Mouse (Mus musculus): ENCODE results near the gene Prpf6. TPM values are rescaled to one million over a fixed set of nuclear protein-coding genes. Genes with fewer than 3 reads are reported as not detected.
A peak's percentile ranks its signal among the peaks of the same experiment; 100 is the strongest.

Gene Prpf6
- polyA plus RNA-seq, 2 experiments from 2014 or later, result 86.8 to 115 TPM

DNA sequence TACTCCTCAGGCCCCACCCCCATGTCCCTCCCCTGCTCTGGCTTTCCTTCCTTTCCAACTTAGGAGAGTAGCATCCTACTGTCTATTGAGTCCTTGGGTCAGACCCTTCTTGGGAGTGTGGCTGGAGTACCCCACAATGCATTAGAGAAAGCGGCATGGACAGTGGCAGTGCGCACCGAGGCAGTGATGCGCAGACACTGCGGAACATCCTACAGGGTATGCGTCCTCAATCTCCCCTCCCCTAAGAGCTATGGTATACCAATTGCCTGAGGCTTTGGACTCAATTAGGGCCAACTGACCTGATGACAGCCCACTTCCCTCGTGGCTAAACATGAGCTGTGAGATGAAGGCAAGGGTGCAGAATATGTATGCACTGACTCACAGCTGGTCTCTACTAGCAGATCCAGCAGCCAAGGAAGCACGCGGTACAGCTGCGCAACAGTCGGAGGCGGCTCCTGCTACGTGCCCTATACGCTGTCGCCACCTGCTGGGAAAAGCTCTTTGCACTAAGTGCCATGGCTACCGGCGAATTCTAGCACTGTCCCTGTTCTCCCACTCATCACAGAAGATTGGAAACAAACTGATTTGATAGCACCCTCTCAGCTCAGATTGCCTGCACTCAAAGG lies 67.4 kb downstream of the Prpf6 start:
- peak; percentile 48 for ATAC-seq

DNA sequence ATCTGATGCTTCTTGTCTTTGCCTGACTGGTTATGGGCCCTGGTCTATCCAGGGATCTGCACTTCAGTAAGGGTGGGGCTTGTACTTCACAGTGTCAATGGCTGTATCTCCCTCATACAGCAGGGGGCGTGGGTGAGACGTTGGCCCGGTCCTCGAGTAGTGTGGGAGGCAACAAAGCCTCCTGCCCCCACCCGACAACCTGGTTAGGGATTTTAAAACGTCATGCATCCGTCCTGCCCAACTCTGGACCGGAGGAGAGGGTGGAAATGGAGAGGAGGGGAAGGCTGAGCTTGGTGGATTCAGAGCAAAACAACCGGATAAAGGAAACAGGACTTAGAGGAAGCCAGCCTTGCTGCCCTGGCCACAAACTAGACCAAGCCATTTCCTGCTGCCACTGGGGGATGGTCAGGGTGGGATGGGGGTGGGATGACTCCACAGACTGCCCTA lies 68.0 kb downstream of the Prpf6 start:
- peak; percentile 89 for ATAC-seq

DNA sequence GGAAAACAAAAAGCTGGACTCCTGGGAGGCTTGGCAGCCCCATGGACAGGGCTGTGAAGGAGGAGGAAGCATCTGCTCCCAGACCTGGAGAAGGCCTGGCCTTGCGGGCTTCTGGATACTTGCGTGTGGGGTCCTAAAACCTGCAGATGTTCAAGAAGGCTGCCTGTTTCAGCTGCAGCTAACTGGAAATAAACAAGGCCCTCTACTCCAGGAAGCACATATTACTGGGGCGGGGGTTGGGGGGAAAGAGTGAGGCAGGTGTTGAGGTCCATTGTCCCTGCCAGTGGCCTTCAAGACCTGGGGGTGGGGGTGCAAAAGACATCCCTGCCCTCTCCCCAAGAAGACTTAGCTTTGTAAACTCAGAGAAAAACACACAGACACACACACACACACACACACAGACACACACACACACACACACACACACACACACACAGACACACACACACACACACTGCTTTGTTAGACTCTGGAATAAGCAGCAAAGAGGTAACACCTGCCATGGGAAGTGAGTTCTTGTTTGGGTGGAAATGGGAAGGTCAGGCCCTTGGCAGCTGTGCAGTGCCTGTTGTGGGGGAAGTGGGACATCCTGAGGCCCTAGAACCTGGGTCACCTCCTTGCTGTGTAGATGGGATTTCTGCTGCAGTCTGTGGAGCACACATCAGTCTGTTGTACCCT lies 71.1 kb downstream of the Prpf6 start:
- no peak for ATAC-seq

DNA sequence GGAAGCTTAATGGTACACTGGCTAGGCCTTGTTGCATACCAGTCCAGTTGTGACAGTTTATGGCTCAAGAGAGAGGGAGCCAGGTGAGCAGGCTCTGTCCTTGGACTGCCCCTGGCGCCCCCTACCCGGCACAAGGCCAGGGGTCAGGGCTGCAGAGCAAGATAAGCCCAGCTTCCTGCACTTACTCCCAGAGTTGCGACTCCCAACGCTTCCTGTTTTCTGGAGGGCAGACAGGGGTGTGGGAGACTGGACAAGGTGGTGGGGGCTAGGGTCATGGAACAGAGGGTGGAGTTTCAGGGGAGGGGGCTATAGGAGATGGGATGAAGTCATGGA lies 71.6 kb downstream of the Prpf6 start:
- ATAC-seq, result no peak

DNA sequence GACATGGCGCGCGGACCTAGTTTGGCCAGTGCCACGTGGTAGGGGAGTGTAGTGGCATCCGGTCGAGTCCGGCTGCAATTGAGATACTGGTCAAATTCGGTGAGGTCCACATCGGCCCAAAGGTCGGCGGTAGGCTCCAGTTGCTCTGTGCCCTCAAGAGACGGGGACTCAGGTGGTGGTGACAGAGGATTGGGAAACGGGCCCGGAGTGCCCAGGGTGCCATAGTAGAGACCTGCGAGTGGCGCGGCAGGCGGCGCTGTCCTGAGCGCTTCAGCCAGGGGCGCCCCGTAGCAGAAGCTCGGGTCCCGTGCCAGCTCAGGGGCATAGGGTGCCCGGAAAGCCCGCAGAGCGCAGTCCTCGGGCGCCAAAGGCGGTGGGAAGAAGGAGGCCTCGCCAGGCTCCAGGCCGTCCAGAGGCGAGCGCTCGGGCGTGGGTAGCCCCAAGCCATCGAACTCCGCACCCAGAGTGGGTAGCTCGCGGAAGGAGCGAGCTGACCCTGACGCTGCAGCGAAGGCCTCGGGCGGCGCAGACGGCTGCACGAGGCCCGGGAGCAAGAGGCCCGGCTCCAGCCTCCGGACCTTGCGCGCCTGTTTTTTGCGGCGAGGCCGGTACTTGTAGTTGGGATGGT lies 78.7 kb downstream of the Prpf6 start:
- no peak for ATAC-seq

DNA sequence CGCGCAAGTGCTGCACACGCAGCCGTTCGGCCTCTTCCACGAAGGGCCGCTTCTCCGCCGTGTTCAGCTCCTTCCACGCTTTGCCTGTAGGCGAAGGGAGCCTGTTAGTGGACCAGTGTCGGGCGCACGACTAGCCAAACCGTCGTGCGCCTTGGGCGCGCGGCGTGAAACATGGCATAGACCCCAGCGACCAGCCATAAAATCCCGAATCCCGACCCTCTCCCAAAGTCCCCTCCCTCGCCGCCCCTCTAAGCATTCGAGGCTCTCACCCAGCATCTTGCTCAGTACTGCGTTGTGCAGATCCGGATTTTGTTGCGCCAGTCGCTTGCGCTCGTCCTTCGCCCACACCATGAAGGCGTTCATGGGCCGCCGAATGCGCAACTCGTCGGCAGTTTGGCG lies 79.2 kb downstream of the Prpf6 start:
- ATAC-seq, result no peak

DNA sequence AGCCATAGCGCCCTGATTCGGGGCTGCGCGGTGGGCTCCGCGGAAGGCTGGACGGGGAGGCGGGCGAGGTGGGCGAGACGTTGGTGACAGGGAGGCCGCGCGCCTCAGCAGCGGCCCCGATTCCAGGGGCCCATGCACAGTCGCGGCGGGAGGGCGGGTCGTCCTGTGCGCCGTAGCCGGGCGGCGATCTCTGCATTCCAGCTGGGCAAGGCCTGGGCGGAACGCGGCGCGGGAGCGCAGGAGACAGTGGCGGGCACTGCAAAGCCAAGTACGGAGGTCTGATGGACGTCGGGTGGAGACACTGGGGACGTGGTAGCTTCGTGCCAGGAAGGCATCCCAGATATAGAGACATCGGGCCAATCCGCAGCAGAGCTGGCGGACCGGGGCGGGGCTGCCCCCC lies 79.7 kb downstream of the Prpf6 start, which contains the start of gene Sox18:
TSS of gene Sox18 (minus strand) at position 315 of the 400 bp plus-strand sequence.
- no peak for ATAC-seq

DNA sequence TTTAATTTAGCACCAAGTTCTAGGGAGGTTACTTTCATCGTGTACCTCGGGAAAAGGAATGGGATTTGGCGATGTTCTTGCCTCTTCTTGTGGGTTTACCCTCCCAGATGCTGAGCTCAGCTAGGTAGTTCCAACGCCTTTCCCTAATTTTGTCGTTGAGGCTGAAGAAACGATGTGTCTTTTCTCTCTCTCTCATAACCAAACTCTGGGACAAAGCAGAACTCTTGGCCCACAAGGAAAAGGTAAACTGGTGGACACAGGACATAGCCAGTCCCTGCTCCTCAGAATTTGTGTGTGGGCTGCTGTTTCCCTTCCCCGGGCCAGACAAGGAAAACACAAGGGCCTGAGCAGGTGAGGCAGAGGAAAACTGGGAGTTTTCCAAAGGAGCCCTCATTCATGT lies 80.3 kb downstream of the Prpf6 start:
- no peak for ATAC-seq

DNA sequence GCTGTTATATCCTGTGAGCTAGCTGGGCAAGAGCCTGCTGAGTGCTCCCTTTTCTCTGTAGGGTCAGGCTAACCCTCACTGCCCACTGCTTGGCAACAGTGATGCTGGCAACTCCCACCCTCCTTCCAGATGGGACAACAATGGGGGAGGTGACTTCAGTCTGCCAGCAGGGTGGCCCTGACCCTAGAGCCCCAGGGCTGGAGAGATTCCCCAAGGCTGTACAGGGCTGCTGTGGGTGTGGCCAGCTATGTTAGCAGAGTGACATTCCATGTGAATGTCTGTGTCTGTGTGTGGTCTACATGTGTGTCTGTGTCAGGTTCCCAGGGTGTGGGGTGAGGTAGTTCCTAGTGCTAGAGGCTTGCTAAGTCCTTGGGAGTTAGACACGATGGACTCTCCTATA lies 81.8 kb downstream of the Prpf6 start:
- no peak for ATAC-seq

DNA sequence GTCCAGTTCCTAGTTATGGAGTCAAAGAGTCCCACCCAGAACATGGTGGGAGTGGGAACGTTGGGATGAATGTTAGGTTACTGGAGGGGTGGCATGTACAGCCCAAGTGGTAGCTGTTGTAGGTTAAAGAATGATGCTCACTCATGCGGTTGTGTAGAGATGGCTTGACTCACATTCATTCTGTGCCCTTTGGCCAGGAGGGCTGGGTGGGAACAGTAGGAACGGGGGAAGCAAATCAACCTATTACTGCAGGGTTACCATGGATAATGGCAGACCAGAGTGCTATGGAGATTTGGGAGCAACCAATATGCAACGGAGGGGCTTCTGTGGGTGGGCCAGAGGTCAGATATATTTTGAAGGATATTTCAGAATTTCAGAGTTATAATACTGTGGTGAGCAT lies 83.3 kb downstream of the Prpf6 start:
- no peak for ATAC-seq

DNA sequence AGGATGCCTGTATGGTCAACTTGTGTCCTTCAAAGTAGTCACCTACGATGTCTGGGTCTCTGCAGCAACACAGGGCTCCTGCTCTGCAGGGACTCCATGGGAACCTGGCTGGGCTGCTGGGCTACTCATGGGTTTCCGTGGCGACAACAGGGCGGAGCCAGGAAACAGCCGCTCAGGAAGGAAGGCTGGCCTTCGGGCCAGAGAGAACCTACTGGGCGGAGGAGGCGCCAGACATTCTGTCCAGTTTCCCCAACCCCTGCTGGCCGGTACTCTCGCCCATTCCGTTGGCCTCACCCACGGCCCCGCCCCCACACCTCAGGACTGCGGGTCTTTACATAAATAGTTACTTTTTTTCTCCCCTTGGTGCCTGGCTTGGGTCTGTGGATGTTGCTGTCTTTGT lies 83.8 kb downstream of the Prpf6 start:
- ATAC-seq, result no peak

DNA sequence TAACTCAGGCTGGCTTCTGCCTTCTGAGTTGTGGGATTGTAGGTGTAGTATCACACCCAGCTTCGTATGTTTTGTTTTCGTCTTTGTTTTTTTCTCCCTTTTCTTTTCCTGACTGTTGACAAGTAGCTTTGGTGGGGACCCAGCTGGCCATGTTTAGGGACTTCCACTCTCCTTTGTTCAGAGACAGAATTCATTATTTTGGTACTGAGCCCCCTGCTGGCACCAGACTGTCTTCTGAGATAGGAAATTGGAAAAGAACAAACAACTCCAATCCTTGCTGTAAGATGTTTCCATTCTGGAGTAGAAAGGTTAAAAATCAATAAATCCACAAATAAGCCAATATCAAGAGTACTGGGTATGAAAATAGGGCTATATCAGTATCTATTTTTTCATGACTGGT lies 84.8 kb downstream of the Prpf6 start:
- ATAC-seq, result no peak

DNA sequence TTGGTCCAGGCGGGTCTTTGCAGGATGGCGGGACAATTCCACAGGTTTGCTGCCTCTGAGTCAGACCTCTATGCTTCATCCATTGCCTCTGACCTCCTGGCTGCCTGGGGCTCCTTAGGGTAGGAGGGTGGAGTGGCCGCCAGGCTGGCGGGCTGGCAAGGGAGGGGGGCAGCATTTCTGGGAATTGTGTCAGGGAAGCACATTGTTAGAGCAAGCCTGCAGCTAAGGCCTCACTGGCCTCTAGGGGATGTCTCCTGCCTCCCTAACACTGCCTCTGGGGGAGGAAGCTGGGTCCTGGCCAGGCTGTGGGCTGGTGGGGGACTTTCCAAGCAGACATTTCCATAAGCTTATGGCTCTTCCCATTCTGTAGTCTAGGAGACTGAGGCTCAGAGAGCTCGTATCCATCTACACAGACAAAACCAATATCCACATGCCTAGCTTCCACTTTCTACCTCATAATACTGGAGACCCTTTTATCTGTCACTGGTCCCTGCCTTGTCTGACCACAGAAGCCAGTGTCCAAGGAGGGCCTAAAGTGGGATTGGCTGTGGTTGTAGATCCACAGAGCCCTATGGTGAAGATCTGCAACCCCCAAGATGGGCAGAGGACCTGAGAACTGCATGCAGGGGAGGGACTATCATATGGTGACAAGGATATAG lies 85.6 kb downstream of the Prpf6 start:
- no peak for ATAC-seq

DNA sequence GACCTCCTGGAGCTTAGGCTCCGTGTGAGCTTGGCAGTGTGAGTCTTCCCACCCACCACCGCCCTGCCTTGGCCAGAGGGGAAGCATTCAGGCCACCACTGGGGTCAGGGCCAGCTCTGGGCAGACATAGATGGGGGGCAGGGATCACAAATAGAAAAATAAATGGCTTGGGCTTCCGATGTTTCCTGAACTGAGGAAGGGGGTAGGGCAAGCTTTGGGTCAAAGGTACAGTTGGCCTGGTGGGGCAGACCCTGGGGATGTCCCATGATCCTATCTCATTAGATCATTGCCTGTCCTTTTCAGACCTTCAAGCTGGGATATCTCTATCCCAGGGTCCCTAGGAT lies 86.1 kb downstream of the Prpf6 start:
- ATAC-seq, result no peak

DNA sequence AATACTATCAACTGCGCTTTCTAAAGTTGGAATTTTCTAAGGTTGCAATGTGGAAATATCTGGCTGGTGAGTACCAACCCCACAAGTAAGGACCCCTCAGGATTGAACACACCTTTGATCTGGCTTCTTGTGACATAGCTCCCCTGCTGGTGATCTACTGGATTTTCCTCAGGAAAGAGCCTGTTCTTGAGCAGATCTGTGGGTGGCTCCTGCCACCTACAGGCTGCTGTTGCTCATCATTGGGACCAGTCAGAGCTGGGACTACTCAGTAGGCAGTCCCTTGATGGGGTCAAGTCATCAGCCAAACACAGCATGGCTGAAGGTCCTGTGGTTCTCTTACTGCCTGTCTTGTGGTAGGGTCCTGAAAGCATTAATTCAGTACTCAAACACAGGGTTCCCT lies 87.1 kb downstream of the Prpf6 start:
- peak; percentile 74 for ATAC-seq

DNA sequence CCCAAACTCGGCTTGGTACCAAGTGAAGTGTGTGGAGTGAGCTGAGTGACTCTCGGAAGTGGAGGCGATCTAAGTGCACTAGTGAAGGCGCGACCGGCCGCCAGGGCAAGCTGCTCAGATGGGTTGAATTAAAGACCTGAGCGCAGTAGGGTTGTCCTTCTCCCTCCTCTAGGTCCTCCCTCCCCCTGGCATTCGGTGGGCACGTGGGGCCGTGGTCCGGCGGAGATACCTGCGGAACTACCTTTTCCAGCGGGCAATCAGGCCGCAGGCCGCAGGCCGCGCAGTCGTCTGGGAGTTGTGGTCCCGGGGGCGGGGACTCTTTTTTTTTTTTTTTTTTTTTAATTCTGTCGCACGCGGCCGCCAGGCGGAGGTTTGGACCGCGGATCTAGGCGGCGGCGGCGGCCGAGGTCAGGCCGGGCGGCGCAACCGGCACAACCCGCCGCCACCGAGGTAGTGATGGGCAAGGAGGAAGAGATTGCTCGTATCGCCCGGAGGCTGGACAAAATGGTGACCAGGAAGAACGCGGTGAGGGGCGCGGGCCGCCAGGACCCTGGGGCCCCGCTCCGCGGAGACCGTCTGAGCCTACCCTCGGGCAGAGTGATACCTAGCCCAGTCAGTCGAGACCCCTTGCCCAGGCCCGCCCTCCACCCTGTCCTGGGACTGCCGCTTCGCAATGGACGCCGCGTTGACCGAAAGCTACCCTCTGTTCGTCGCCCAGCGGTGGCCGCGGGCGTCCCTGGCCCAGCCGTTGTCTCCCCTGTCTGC lies 88.5 kb downstream of the Prpf6 start, which contains the start of gene Tcea2:
TSS of gene Tcea2 (plus strand) at position 360 of the 765 bp plus-strand sequence.
- peak; percentile 57 for ATAC-seq

DNA sequence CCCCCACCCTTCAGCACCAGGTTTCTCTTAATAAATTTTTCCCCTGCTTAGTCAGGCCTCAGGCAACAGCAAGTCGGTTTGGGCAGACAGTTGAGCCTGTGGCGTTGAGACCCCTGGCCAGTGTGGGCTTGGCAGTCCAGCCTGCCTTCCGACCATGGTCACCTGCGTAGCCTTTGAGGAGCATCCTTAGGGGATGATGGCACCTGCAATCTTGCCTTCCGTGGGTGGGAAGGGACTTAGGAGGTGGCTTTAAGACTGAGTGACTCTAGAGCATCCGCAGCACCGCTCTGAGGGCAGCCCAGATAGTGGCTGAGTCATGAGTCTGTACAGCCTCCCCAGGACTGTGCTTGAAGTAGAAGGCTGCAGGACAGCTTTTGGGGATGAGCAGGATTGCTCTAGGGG lies 89.0 kb downstream of the Prpf6 start:
- peak; percentile 58 for ATAC-seq

DNA sequence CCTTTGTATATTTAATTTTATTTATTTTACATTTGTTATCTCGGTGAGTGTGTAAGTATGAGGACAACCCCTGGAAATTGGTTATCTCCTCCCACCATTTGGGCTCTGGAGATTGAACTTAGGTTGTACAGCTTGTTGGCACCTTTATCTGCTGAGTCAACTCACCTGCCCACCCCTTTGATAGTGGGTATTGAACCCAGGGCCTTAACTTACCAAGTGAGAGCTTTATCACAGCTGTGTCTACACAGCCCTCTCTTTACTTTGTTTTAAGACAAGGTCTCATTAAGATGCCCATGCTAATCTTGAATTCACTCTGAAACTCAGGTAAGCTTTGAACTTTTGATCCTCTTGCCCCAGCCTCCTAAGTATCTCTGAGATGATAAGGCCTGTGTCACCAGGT lies 90.3 kb downstream of the Prpf6 start:
- no peak for ATAC-seq

DNA sequence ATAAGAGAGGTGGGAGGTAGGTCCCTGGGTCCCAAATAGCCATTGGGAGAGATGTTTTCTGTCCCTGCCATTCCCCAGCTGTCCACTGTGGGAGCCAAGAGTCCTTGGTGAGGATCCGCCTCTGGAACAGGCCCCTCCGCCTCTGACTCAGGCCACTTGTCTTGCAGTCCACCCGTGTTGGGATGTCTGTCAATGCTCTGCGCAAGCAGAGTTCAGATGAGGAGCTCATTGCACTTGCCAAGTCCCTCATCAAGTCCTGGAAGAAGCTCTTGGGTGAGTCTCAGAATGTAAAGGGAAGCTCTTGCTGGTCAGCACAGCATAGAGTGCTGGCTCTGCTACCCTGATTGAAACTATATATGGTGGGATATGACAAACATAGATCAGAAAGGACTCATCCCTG lies 91.7 kb downstream of the Prpf6 start:
- ATAC-seq, result no peak

DNA sequence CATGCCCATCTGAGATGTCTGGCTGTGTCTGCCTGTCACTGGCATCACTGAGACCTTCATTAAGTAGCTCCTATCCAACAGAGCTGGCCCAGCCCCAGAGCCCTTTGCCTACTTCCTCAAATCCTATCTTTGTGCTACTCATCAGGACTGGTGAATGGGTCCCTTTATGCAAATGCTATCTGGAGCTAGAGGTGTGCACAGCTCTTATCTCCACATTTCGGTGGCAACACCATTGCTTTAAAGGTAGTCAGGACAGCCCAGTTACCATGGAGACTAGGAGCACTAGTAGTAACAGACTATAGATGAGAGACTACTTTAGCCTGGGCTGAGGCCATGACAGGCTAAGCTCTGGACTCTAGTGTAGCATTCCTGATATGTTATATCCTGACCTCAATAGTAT lies 93.0 kb downstream of the Prpf6 start:
- no peak for ATAC-seq

DNA sequence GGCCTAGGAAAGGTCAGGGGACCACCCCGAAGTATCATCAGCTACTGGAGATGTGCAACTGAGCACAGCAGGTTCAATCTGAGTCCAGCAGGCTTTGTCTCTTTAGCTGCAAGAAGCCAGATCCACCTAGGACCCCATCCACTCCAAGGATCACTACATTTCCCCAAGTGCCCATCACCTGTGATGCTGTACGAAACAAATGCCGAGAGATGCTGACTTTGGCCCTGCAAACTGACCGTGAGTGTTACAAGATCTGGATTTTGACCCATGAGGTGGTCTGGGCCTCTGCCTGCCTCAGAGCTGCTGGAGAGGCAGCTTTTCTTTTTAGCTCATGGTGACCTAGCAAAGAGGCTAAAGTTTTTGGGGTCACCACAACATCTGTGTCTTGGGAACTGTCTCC lies 94.0 kb downstream of the Prpf6 start:
- no peak for ATAC-seq

DNA sequence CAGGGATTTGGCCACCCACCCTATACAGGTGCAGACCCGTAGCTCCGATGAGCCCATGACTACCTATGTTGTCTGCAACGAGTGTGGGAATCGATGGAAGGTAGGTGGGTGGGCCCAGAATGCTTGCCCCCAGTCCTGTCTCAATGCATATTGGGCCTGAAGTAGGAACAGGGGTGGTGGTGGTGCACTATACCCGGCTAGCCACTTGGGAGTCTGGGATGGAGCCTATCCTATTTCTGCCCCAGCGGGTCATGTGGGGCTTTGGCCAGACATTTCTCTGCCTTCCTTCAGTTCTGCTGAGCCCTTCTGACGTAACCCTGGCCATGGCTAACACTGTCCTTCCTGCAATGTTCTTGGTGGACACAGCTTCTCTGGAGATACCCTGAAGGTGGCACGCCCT lies 95.9 kb downstream of the Prpf6 start:
- ATAC-seq, result no peak

Measured in CD4-positive, CD25-positive, alpha-beta regulatory T cell, adult 4 months (primary cell).